Mouse (Mus musculus): ENCODE data around the gene Ppil4. TPM values are rescaled to one million over a fixed set of nuclear protein-coding genes. Genes with fewer than 3 reads are reported as not detected.

Gene Ppil4
- polyA plus RNA-seq, 1 experiment from 2014 or later = 33.7 TPM

GRCm38 (mm10) chr10:7780238-7781176 lies 12.2 kb upstream of the Ppil4 start:
- Histone ChIP-seq H3K4me3 (ENCODE audit: low read depth, low read length) (peak overlapping the region; percentile 93), H3K36me3 (ENCODE audit: control insufficient read depth, insufficient read depth, low read length) (no peaks in the 10 kb centered on the region), H3K9ac (ENCODE audit: low read depth, low read length) (peak overlapping the region; percentile 85), H3K4me1 (ENCODE audit: control insufficient read depth, insufficient read depth, low read length) (no peaks in the 10 kb centered on the region), H3K27me3 (ENCODE audit: control insufficient read depth, insufficient read depth, low read length) (no peaks in the 10 kb centered on the region), H3K4me2 (peak overlapping the region; percentile 74), H3K27ac (ENCODE audit: low read depth, low read length) (peak overlapping the region; percentile 58), H3K9me3 (replicated peaks; ENCODE audit: control insufficient read depth, low read length) (no peaks in the 10 kb centered on the region)
- WGBS (ENCODE audit: insufficient replicate concordance) = under 1% methylated on average over 45 of the region's 77 CpGs
- ATAC-seq (replicated peaks; ENCODE audit: insufficient number of reproducible peaks, low FRiP score, low TSS enrichment) = peak; percentile 97

- no peak for ATAC-seq (replicated peaks; ENCODE audit: insufficient number of reproducible peaks, low FRiP score, low TSS enrichment)
- H3K4me1 ChIP-seq (ENCODE audit: control insufficient read depth, insufficient read depth, low read length) = no peaks in the 10 kb centered on the region
- H3K4me2 ChIP-seq = peak overlapping the region; percentile 74
- H3K9me3 ChIP-seq (replicated peaks; ENCODE audit: control insufficient read depth, low read length) = no peaks in the 10 kb centered on the region
- WGBS (ENCODE audit: insufficient replicate concordance) = 49% methylated on average over 3 of the region's 3 CpGs
- no peaks in the 10 kb centered on the region for H3K27me3 ChIP-seq (ENCODE audit: control insufficient read depth, insufficient read depth, low read length)
- H3K36me3 ChIP-seq (ENCODE audit: control insufficient read depth, insufficient read depth, low read length) = no peaks in the 10 kb centered on the region
- H3K9ac ChIP-seq (ENCODE audit: low read depth, low read length) = 0 out of 2 replicates have a peak overlapping the region, but pooled peaks have one; percentile 43
- peak overlapping the region; percentile 93 for H3K4me3 ChIP-seq (ENCODE audit: low read depth, low read length)
- no peak overlapping the region for H3K27ac ChIP-seq (ENCODE audit: low read depth, low read length)
Observed at GRCm38 (mm10) chr10:7781214-7781613, 11.5 kb upstream of the Ppil4 start.

GRCm38 (mm10) chr10:7787319-7787718 lies 5.4 kb upstream of the Ppil4 start:
- Histone ChIP-seq H3K4me1 (ENCODE audit: control insufficient read depth, insufficient read depth, low read length) (no peaks in the 10 kb centered on the region), H3K9me3 (replicated peaks; ENCODE audit: control insufficient read depth, low read length) (no peaks in the 10 kb centered on the region), H3K27me3 (ENCODE audit: control insufficient read depth, insufficient read depth, low read length) (no peaks in the 10 kb centered on the region), H3K4me2 (no peak overlapping the region), H3K4me3 (ENCODE audit: low read depth, low read length) (no peak overlapping the region), H3K36me3 (ENCODE audit: control insufficient read depth, insufficient read depth, low read length) (peaks cover 11% of the 10 kb centered on the region), H3K27ac (ENCODE audit: low read depth, low read length) (no peak overlapping the region), H3K9ac (ENCODE audit: low read depth, low read length) (no peak overlapping the region)
- 49% methylated on average over 2 of the region's 2 CpGs for WGBS (ENCODE audit: insufficient replicate concordance)
- ATAC-seq (replicated peaks; ENCODE audit: insufficient number of reproducible peaks, low FRiP score, low TSS enrichment) = no peak

GRCm38 (mm10) chr10:7792254-7792750 lies 389 bp upstream of the Ppil4 start:
- peaks cover 8% of the 10 kb centered on the region for H3K4me1 ChIP-seq (ENCODE audit: control insufficient read depth, insufficient read depth, low read length)
- ATAC-seq (replicated peaks; ENCODE audit: insufficient number of reproducible peaks, low FRiP score, low TSS enrichment) = peak; percentile 24; the same call in 1 of the 2 replicates
- 1% methylated on average over 10 of the region's 10 CpGs for WGBS (ENCODE audit: insufficient replicate concordance)
- H3K9ac ChIP-seq (ENCODE audit: low read depth, low read length) = peak overlapping the region; percentile 84
- peak overlapping the region; percentile 79 for H3K4me2 ChIP-seq
- H3K9me3 ChIP-seq (replicated peaks; ENCODE audit: control insufficient read depth, low read length) = no peaks in the 10 kb centered on the region
- H3K36me3 ChIP-seq (ENCODE audit: control insufficient read depth, insufficient read depth, low read length) = peaks cover 15% of the 10 kb centered on the region
- H3K4me3 ChIP-seq (ENCODE audit: low read depth, low read length) = peak overlapping the region; percentile 85
- H3K27me3 ChIP-seq (ENCODE audit: control insufficient read depth, insufficient read depth, low read length) = no peaks in the 10 kb centered on the region
- H3K27ac ChIP-seq (ENCODE audit: low read depth, low read length) = peak overlapping the region; percentile 42; the same call in 1 of the 2 replicates

GRCm38 (mm10) chr10:7801258-7801657 lies 8.6 kb downstream of the Ppil4 start:
- WGBS (ENCODE audit: insufficient replicate concordance) = 80% methylated on average over 3 of the region's 3 CpGs
- Histone ChIP-seq H3K4me3 (ENCODE audit: low read depth, low read length) (no peak overlapping the region), H3K36me3 (ENCODE audit: control insufficient read depth, insufficient read depth, low read length) (peaks cover 25% of the 10 kb centered on the region; the same call in 1 of the 2 replicates), H3K27me3 (ENCODE audit: control insufficient read depth, insufficient read depth, low read length) (no peaks in the 10 kb centered on the region), H3K27ac (ENCODE audit: low read depth, low read length) (no peak overlapping the region), H3K9me3 (replicated peaks; ENCODE audit: control insufficient read depth, low read length) (no peaks in the 10 kb centered on the region), H3K9ac (ENCODE audit: low read depth, low read length) (no peak overlapping the region), H3K4me1 (ENCODE audit: control insufficient read depth, insufficient read depth, low read length) (no peaks in the 10 kb centered on the region), H3K4me2 (no peak overlapping the region)
- ATAC-seq (replicated peaks; ENCODE audit: insufficient number of reproducible peaks, low FRiP score, low TSS enrichment) = no peak

DNA sequence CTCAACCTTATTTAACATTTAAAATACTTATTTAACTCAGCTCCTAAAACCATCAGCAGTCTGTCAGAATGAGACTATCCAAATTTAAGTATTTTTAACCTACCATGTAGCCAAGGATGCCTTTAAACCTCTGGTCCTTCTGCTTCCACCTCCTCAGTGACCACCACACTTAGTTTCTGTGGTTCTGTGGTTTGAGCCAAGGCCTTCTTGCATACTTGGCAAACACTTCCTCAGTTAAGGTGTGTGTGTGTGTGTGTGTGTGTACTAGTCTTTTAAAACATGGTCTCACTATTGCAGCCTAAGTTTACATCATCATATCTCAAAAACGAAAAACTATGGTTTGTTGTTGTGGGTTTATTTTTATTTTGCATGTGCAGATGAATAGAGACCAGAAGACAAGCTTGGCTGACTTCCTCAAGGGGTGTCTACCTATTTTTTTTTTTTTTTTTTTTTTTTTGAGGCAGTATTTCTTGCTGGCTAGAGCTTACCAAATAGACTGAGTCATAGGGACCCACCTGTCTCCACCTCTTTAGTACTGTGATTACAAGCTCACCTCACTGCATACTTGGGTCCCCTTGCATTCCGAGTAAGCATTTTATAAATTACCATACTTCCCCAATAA lies 9.9 kb downstream of the Ppil4 start:
- Histone ChIP-seq H3K9ac (ENCODE audit: low read depth, low read length) (no peak overlapping the region), H3K4me1 (ENCODE audit: control insufficient read depth, insufficient read depth, low read length) (no peaks in the 10 kb centered on the region), H3K4me3 (ENCODE audit: low read depth, low read length) (no peak overlapping the region), H3K4me2 (no peak overlapping the region), H3K27me3 (ENCODE audit: control insufficient read depth, insufficient read depth, low read length) (no peaks in the 10 kb centered on the region), H3K36me3 (ENCODE audit: control insufficient read depth, insufficient read depth, low read length) (peaks cover 21% of the 10 kb centered on the region), H3K27ac (ENCODE audit: low read depth, low read length) (no peak overlapping the region), H3K9me3 (replicated peaks; ENCODE audit: control insufficient read depth, low read length) (no peaks in the 10 kb centered on the region)
- 85% methylated on average over 2 of the region's 2 CpGs for WGBS (ENCODE audit: insufficient replicate concordance)
- no peak for ATAC-seq (replicated peaks; ENCODE audit: insufficient number of reproducible peaks, low FRiP score, low TSS enrichment)

DNA sequence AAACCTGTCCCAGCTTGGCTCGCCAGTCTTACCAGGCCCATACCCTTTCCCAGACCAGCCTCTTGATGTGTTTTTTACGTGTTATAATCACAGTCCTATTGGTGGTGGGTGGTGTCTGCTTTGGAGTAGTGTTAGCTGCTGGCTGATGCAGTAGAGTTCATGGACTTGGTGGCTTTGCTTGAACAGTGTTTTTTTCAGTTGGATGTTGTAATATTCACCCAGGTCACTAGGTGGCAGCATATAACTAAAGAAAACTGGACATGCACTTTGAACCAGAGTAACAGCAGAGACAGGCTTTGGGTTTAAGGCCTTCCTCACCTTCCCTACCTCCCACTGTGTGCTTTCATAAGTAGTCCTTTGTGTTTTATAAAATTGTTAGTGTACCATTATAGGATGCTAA lies 17.2 kb downstream of the Ppil4 start:
- ATAC-seq (replicated peaks; ENCODE audit: insufficient number of reproducible peaks, low FRiP score, low TSS enrichment) = no peak
- Histone ChIP-seq H3K9ac (ENCODE audit: low read depth, low read length) (no peak overlapping the region), H3K27me3 (ENCODE audit: control insufficient read depth, insufficient read depth, low read length) (no peaks in the 10 kb centered on the region), H3K4me3 (ENCODE audit: low read depth, low read length) (no peak overlapping the region), H3K9me3 (replicated peaks; ENCODE audit: control insufficient read depth, low read length) (no peaks in the 10 kb centered on the region), H3K4me1 (ENCODE audit: control insufficient read depth, insufficient read depth, low read length) (no peaks in the 10 kb centered on the region), H3K36me3 (ENCODE audit: control insufficient read depth, insufficient read depth, low read length) (peaks cover 14% of the 10 kb centered on the region; the same call in 1 of the 2 replicates), H3K27ac (ENCODE audit: low read depth, low read length) (no peak overlapping the region), H3K4me2 (no peak overlapping the region)
- 44% methylated on average over 2 of the region's 2 CpGs for WGBS (ENCODE audit: insufficient replicate concordance)

DNA sequence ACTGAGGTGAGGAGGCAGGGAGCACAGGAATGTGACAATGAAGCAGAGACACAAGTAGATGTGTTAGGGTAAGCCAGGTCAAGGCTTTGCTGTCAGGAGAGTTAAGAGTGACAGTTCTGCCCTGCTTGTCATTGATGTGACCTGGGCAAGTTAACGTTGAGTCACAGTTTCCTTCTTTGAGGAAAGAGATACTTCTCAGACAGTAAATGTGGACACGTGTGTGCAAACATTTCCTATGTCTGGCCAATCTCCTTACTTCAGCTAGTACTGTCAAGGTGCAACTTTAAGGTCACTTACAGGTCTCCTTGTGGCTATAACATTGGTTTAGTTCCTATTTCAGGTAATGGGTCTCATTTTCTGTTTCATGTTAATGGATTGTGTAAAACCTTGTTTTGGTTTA lies 23.8 kb downstream of the Ppil4 start:
- WGBS (ENCODE audit: insufficient replicate concordance) = 68% methylated on average over 2 of the region's 2 CpGs
- Histone ChIP-seq H3K27me3 (ENCODE audit: control insufficient read depth, insufficient read depth, low read length) (no peaks in the 10 kb centered on the region), H3K4me1 (ENCODE audit: control insufficient read depth, insufficient read depth, low read length) (no peaks in the 10 kb centered on the region), H3K9ac (ENCODE audit: low read depth, low read length) (no peak overlapping the region), H3K4me3 (ENCODE audit: low read depth, low read length) (no peak overlapping the region), H3K36me3 (ENCODE audit: control insufficient read depth, insufficient read depth, low read length) (peaks cover 6% of the 10 kb centered on the region), H3K4me2 (no peak overlapping the region), H3K9me3 (replicated peaks; ENCODE audit: control insufficient read depth, low read length) (no peaks in the 10 kb centered on the region), H3K27ac (ENCODE audit: low read depth, low read length) (no peak overlapping the region)
- ATAC-seq (replicated peaks; ENCODE audit: insufficient number of reproducible peaks, low FRiP score, low TSS enrichment) = no peak
